ENCODE assay signal across 9 mouse cellular contexts in genomic region chr1:124674420-124674819, GRCm38 (mm10).
A peak's percentile ranks its signal among the peaks of the same experiment; 100 is the strongest.
DNase-seq lines count a peak whose midpoint lies in the region; ATAC-seq and TF ChIP-seq lines count a peak whose summit lies in the region.
"Had no signal": no experiment of that assay in that cellular context is flagged by ENCODE, and none has a peak within 500 bp of the region (broad histone marks: within the 10 kb centered on the region; RNA-seq: fewer than 3 reads in every experiment).

No protein-coding gene starts in this region.

- H3K27ac ChIP-seq in kidney, embryonic 15.5 days = no peak overlapping the region
- H3K27ac ChIP-seq: heart, embryonic 15.5 days; neural tube, embryonic 12.5 days had no signal

- DNase-seq in kidney, adult 9 months = peak; percentile 3
- peak; percentile 14 for DNase-seq in 3T3-L1 (ENCODE audit: low read depth, low spot score)
- peak; percentile 58 for DNase-seq in embryo, embryonic 10.5 days (ENCODE audit: low spot score)
- DNase-seq in right cerebral cortex, postnatal 10 days (ENCODE audit: low spot score in 2 of 2) = no peak

- no peak overlapping the region for H3K4me3 ChIP-seq in kidney, embryonic 15.5 days (replicated peaks)
- H3K4me3 ChIP-seq in E14TG2a.4 (replicated peaks; ENCODE audit: low read length) = no peak overlapping the region
- H3K4me3 ChIP-seq: heart, embryonic 15.5 days; neural tube, embryonic 12.5 days had no signal

- H3K4me2 ChIP-seq in kidney, embryonic 15.5 days = no peak overlapping the region
- H3K4me2 ChIP-seq: heart, embryonic 15.5 days; neural tube, embryonic 12.5 days had no signal

- no peaks in the 10 kb centered on the region for H3K9me3 ChIP-seq in kidney, embryonic 15.5 days (replicated peaks)
- H3K9me3 ChIP-seq in E14TG2a.4 (ENCODE audit: low read length) = no peaks in the 10 kb centered on the region
- H3K9me3 ChIP-seq: heart, embryonic 15.5 days; neural tube, embryonic 12.5 days had no signal

- no peaks in the 10 kb centered on the region for H3K4me1 ChIP-seq in kidney, embryonic 15.5 days
- H3K4me1 ChIP-seq in E14TG2a.4 (replicated peaks; ENCODE audit: low read depth, low read length) = no peaks in the 10 kb centered on the region
- H3K4me1 ChIP-seq: heart, embryonic 15.5 days; neural tube, embryonic 12.5 days had no signal

- no peak overlapping the region for H3K9ac ChIP-seq in kidney, embryonic 15.5 days
- H3K9ac ChIP-seq: heart, embryonic 15.5 days; neural tube, embryonic 12.5 days had no signal

- WGBS in kidney, embryonic 15.5 days = 26% methylated on average over 2 of the region's 2 CpGs

- no peaks in the 10 kb centered on the region for H3K27me3 ChIP-seq in kidney, embryonic 15.5 days
- no peaks in the 10 kb centered on the region for H3K27me3 ChIP-seq in E14TG2a.4 (ENCODE audit: insufficient read depth, low read length)
- H3K27me3 ChIP-seq: heart, embryonic 15.5 days; neural tube, embryonic 12.5 days had no signal

- ATAC-seq in kidney, embryonic 15.5 days (replicated peaks; ENCODE audit: low FRiP score) = no peak
- no peak for ATAC-seq in activated CD4-positive, CD25-positive, alpha-beta regulatory T cell, adult 4 months

- no peaks in the 10 kb centered on the region for H3K36me3 ChIP-seq in kidney, embryonic 15.5 days
- no peaks in the 10 kb centered on the region for H3K36me3 ChIP-seq in E14TG2a.4 (ENCODE audit: insufficient read depth, low read length)
- H3K36me3 ChIP-seq: heart, embryonic 15.5 days; neural tube, embryonic 12.5 days had no signal

- TF ChIP-seq CTCF in E14TG2a.4 (conservative IDR thresholded peaks at IDR 0.05; ENCODE audit: low read length) = peak; percentile 60

Comparison
In these comparisons a context has a peak if more than half of its experiments do, and no peak if none do; other contexts are left out.
1. DNase-seq: peak in kidney, adult 9 months (single experiment), 3T3-L1 (single experiment) and embryo, embryonic 10.5 days (single experiment); none in right cerebral cortex, postnatal 10 days (0 of 2).